Mouse (Mus musculus) 3134 (cell line): ENCODE data around the gene Capn5.
A peak's percentile ranks its signal among the peaks of the same experiment; 100 is the strongest.

Experiments used
- DNase-seq: peaks from one replicate; pipeline ENCODE4 v3.0.0-alpha.2; 2011; ENCODE audit warnings: low spot score; ENCODE audit not compliant: insufficient read length; ENCODE audit errors: extremely low read depth

The Capn5 gene

GRCm38 (mm10) chr7:98150525-98150924 is 27.5 kb downstream of the Capn5 start:
- DNase-seq, result no peak

GRCm38 (mm10) chr7:98149802-98150201 is 28.3 kb downstream of the Capn5 start:
- no peak for DNase-seq

- DNase-seq, result no peak
These were observed 29.2 kb downstream of the Capn5 start for GRCm38 (mm10) chr7:98148721-98149407.

GRCm38 (mm10) chr7:98147766-98148165 is 30.3 kb downstream of the Capn5 start:
- DNase-seq, result no peak

- no peak for DNase-seq
These were observed 31.6 kb downstream of the Capn5 start for GRCm38 (mm10) chr7:98146447-98146845.

- DNase-seq, result peak; percentile 59
These were observed 32.1 kb downstream of the Capn5 start for GRCm38 (mm10) chr7:98145842-98146446.

GRCm38 (mm10) chr7:98145402-98145801 is 32.7 kb downstream of the Capn5 start, which contains the start of gene Omp:
Omp (minus strand) TSS chr7:98145502.
- no peak for DNase-seq

- DNase-seq, result no peak
These were observed 35.4 kb downstream of the Capn5 start for GRCm38 (mm10) chr7:98142648-98143047.

GRCm38 (mm10) chr7:98142247-98142646 is 35.8 kb downstream of the Capn5 start:
- no peak for DNase-seq

GRCm38 (mm10) chr7:98141206-98141605 is 36.9 kb downstream of the Capn5 start:
- no peak for DNase-seq

- DNase-seq, result no peak
These were observed 37.5 kb downstream of the Capn5 start for GRCm38 (mm10) chr7:98140597-98140996.

GRCm38 (mm10) chr7:98139216-98139615 is 38.9 kb downstream of the Capn5 start:
- DNase-seq, result no peak

GRCm38 (mm10) chr7:98137995-98138394 is 40.1 kb downstream of the Capn5 start:
- no peak for DNase-seq

- DNase-seq, result no peak
These were observed 40.5 kb downstream of the Capn5 start for GRCm38 (mm10) chr7:98137583-98137982.

- DNase-seq, result no peak
These were observed 46.3 kb downstream of the Capn5 start for GRCm38 (mm10) chr7:98131751-98132150.

- no peak for DNase-seq
These were observed 52.6 kb downstream of the Capn5 start for GRCm38 (mm10) chr7:98125473-98125872.

- DNase-seq, result no peak
These were observed 53.4 kb downstream of the Capn5 start for GRCm38 (mm10) chr7:98124701-98125100.

GRCm38 (mm10) chr7:98121673-98122072 is 56.4 kb downstream of the Capn5 start:
- DNase-seq, result no peak

- DNase-seq, result no peak
These were observed 56.8 kb downstream of the Capn5 start for GRCm38 (mm10) chr7:98121241-98121640.

- DNase-seq, result peak; percentile 37
These were observed 57.7 kb downstream of the Capn5 start for GRCm38 (mm10) chr7:98120325-98120724.

- DNase-seq, result no peak
These were observed 58.2 kb downstream of the Capn5 start for GRCm38 (mm10) chr7:98119961-98120232.

- DNase-seq, result peak; percentile 85
These were observed 58.7 kb downstream of the Capn5 start, which contains the start of gene Myo7a for GRCm38 (mm10) chr7:98119179-98119960. Myo7a (minus strand) TSS chr7:98119524.
